Mouse (Mus musculus) hindbrain, embryonic 11.5 days (tissue): ENCODE results near the gene Spata19. TPM values are rescaled to one million over a fixed set of nuclear protein-coding genes. Genes with fewer than 3 reads are reported as not detected.
A peak's percentile ranks its signal among the peaks of the same experiment; 100 is the strongest.

Source experiments
- ATAC-seq: fragments of 200-750 bp; cut with Nextera tagmentation; 2 replicates; pipeline ENCODE4 v1.8.0; 2017; ENCODE audit warnings: mild to moderate bottlenecking, moderate TSS enrichment, moderate library complexity; ENCODE audit not compliant: low FRiP score
- DNase-seq: peaks from one replicate; pipeline ENCODE4 v3.0.0-alpha.2; 2015; ENCODE audit warnings: low spot score
- H3K27ac ChIP-seq: fragments of 300-500 bp; sonication (generic); 2 replicates; pipeline ENCODE4 v1.5.1; 2014; ENCODE audit warnings: mild to moderate bottlenecking, low read depth, low read length
- H3K27me3 ChIP-seq: fragments of 300-500 bp; sonication (generic); 2 replicates; pipeline ENCODE4 v1.6.1; 2014; ENCODE audit warnings: mild to moderate bottlenecking, low read length, moderate library complexity, mixed read lengths; ENCODE audit not compliant: control insufficient read depth, insufficient read depth
- H3K36me3 ChIP-seq: fragments of 300-500 bp; sonication (generic); 2 replicates; pipeline ENCODE4 v1.6.1; 2014; ENCODE audit warnings: mild to moderate bottlenecking, low read length, moderate library complexity, mixed read lengths; ENCODE audit not compliant: control insufficient read depth, insufficient read depth
- H3K4me1 ChIP-seq: fragments of 300-500 bp; sonication (generic); replicated peaks from 2 replicates; pipeline ENCODE4 v1.6.1; 2014; ENCODE audit warnings: low read length, mixed read lengths; ENCODE audit not compliant: control insufficient read depth, insufficient read depth
- H3K4me2 ChIP-seq: fragments of 300-500 bp; sonication (generic); replicated peaks from 2 replicates; pipeline ENCODE4 v1.6.1; 2014; ENCODE audit warnings: mild to moderate bottlenecking, low read depth, low read length
- H3K4me3 ChIP-seq: fragments of 300-500 bp; sonication (generic); 2 replicates; pipeline ENCODE4 v1.5.1; 2014; ENCODE audit warnings: low read depth, low read length
- H3K9ac ChIP-seq: fragments of 300-500 bp; sonication (generic); 2 replicates; pipeline ENCODE4 v1.6.1; 2014; ENCODE audit warnings: low read depth, low read length
- H3K9me3 ChIP-seq: fragments of 300-500 bp; sonication (generic); 2 replicates; pipeline ENCODE4 v1.6.1; 2016; ENCODE audit warnings: low read length; ENCODE audit not compliant: control insufficient read depth
- WGBS: fragments of 180-500 bp; shearing (Covaris S2); extraction: QIAGEN DNeasy Blood & Tissue Kit; methylation state at CpG from one replicate; pipeline ENCODE4 v1.1.7; 2014; 5-methylcytosine and 5-hydroxymethylcytosine counted together
- polyA plus RNA-seq: library from polyadenylated mRNA; unstranded; fragments of >200 nt; fragmentation: Nextera tagmentation; extraction: Ambion mirVana; gene quantifications from 2 replicates; pipeline ENCODE4 v1.2.1, GENCODE M21; 2014

Gene Spata19
- polyA plus RNA-seq, 1 experiment from 2014 or later, result not detected

DNA sequence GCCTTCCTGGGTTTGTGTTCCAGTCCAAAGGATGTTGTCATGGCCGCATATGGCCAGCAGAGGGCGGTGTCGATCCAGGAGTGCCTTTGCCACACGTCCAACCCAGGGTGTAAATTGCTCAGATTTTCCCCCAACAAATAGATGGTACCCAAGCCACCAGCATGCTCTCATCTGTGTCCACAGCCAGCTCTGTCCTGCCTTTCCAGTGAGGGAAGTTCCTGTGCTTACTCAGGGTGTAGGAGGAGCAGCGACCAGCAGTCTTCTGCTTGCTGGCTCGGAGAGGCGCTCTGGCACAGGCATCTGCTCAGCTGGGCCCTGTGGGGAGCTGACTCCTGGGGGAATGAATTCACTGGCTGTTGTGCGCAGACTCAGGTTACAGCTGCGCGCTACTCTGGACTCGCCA is 17.5 kb downstream of the Spata19 start:
- DNase-seq (peak; percentile 92), ATAC-seq (peak; percentile 74)
- no peak overlapping the region for H3K9ac ChIP-seq
- H3K4me3 ChIP-seq, result no peak overlapping the region
- no peaks in the 10 kb centered on the region for H3K9me3 ChIP-seq
- 2% methylated on average over 11 of the region's 11 CpGs for WGBS
- H3K36me3 ChIP-seq, result no peaks in the 10 kb centered on the region
- peak overlapping the region; percentile 31 for H3K4me2 ChIP-seq
- no peaks in the 10 kb centered on the region for H3K27me3 ChIP-seq
- H3K27ac ChIP-seq, result no peak overlapping the region
- H3K4me1 ChIP-seq, result no peaks in the 10 kb centered on the region

DNA sequence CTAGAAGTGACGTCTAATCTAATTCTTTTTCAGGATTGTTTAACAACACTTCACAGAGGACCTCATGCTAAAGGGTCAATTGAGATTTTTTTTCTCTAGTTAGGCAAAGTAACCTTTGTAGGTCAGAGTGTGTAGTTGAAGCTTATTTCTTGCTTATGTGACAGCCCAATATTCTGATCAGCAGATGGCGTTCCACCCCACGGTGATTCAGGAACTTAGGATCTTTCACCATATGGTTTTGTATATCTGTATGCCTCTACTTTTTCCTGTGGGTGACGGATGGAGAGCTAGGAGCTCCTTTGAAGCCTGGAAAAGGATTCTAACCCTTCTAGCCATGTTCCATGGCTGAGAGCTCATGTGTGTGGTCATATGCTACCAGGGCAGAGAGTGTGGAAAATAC is 27.9 kb downstream of the Spata19 start:
- no peak overlapping the region for H3K4me3 ChIP-seq
- H3K36me3 ChIP-seq, result no peaks in the 10 kb centered on the region
- DNase-seq, result no peak
- no peaks in the 10 kb centered on the region for H3K4me1 ChIP-seq
- H3K27me3 ChIP-seq, result no peaks in the 10 kb centered on the region; the same call in 1 of the 2 replicates
- H3K9ac ChIP-seq, result no peak overlapping the region
- H3K27ac ChIP-seq, result no peak overlapping the region
- 71% methylated on average over 4 of the region's 4 CpGs for WGBS
- no peaks in the 10 kb centered on the region for H3K9me3 ChIP-seq
- no peak overlapping the region for H3K4me2 ChIP-seq
- no peak for ATAC-seq

DNA sequence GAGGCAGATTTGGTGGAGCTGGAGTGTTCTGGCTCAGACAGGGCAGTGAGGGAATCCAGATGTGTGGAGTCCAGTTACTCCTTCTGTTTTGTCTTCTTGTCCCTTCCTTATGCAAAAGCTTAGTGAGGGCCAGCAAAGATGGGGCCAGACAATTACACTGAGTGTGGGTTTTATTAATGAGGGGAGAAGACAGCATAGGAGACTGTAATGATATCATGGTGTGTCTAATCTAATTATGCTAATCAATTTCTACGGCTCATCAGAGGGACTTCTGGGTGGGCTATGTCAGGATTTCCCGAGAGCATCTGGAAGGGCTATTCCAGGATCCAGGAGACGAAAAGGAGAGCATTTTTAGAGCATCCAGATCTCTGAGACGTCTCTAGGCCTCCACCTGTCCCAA is 32.0 kb downstream of the Spata19 start:
- H3K27me3 ChIP-seq, result no peaks in the 10 kb centered on the region; the same call in 1 of the 2 replicates
- no peak overlapping the region for H3K9ac ChIP-seq
- H3K27ac ChIP-seq, result no peak overlapping the region
- H3K4me1 ChIP-seq, result no peaks in the 10 kb centered on the region
- no peaks in the 10 kb centered on the region for H3K9me3 ChIP-seq
- H3K36me3 ChIP-seq, result no peaks in the 10 kb centered on the region
- peak; percentile 53 for ATAC-seq
- peak; percentile 11 for DNase-seq
- 35% methylated on average over 4 of the region's 4 CpGs for WGBS
- H3K4me2 ChIP-seq, result no peak overlapping the region
- H3K4me3 ChIP-seq, result no peak overlapping the region

DNA sequence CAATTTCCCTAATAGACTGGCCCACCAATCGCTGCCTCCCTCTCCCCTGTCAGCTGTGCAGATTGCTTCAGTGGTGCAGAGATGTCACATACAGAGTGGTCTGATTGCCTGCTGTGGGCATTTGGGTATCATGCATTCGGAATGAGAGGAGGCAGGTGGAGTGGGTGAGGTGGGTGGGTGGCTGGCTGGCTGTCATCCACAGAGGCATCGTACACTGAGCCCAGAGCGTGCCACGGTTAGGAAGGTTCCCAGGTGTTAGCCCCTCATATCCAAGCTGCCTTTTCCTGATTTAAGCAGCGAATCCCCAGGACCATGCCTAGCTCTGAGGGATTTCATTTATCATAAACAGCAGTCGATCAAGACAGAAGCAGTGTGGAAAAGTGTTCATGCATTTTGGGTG is 36.7 kb downstream of the Spata19 start:
- Histone ChIP-seq H3K4me1 (no peaks in the 10 kb centered on the region), H3K4me2 (no peak overlapping the region), H3K27me3 (no peaks in the 10 kb centered on the region), H3K4me3 (no peak overlapping the region), H3K9ac (no peak overlapping the region), H3K36me3 (no peaks in the 10 kb centered on the region), H3K27ac (no peak overlapping the region), H3K9me3 (no peaks in the 10 kb centered on the region)
- ATAC-seq (no peak), DNase-seq (no peak)
- WGBS, result 90% methylated on average over 7 of the region's 7 CpGs

DNA sequence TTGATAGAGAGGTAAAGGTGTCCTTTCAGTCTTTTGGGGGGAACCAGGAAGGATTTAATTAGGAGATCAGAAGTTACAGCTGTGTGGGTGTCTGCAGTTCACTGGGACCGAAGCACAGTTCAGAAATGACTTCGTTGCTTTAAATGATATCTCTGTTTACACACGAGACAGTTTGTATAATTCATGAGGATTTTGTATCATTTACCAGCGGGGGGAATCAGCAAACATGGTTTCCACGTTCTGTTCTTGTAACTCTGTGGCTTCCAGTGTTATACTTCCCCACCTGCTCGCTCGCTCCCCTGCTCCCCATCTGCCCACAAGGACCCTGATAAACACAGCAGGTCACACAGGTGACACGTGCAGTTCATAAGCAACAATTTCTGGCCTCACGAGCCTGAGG is 39.3 kb downstream of the Spata19 start:
- DNase-seq (no peak), ATAC-seq (no peak)
- no peaks in the 10 kb centered on the region for H3K27me3 ChIP-seq
- H3K27ac ChIP-seq, result no peak overlapping the region
- no peaks in the 10 kb centered on the region for H3K4me1 ChIP-seq
- H3K4me2 ChIP-seq, result no peak overlapping the region
- H3K4me3 ChIP-seq, result no peak overlapping the region
- WGBS, result 78% methylated on average over 9 of the region's 9 CpGs
- no peak overlapping the region for H3K9ac ChIP-seq
- no peaks in the 10 kb centered on the region for H3K36me3 ChIP-seq
- no peaks in the 10 kb centered on the region for H3K9me3 ChIP-seq

DNA sequence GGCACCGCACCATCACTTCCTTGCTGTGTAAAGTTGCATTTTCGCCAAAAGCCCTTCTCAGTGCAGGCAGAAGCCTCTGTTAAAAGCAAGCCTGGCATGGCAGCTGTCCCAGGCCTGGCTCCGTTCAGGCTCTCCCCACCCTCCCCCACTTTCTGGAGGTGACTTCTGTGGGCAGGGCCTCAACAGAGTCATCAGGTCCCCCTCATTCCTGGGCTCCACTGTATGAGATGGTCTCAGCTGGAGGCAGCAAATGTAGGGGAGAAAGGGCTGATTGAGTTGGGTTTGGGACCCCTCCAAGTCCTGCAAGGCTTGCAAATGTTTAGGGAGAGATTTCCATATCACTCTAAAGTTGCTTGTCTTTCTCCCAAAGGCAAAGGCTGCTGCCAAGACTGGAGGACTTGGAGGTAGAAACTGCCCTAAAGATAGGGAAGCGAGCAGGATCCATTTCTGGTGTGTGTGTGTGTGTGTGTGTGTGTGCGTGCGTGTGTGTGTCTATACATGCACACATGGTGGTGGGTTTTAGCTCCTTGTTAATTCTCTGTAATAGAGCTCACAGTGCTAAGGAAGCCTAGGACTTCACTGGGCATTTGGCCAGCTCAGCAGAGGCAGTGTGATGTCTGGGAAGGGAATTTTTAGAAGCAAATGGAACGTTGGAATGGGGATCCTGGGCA is 40.9 kb downstream of the Spata19 start:
- H3K27ac ChIP-seq, result no peak overlapping the region
- H3K36me3 ChIP-seq, result no peaks in the 10 kb centered on the region

DNA sequence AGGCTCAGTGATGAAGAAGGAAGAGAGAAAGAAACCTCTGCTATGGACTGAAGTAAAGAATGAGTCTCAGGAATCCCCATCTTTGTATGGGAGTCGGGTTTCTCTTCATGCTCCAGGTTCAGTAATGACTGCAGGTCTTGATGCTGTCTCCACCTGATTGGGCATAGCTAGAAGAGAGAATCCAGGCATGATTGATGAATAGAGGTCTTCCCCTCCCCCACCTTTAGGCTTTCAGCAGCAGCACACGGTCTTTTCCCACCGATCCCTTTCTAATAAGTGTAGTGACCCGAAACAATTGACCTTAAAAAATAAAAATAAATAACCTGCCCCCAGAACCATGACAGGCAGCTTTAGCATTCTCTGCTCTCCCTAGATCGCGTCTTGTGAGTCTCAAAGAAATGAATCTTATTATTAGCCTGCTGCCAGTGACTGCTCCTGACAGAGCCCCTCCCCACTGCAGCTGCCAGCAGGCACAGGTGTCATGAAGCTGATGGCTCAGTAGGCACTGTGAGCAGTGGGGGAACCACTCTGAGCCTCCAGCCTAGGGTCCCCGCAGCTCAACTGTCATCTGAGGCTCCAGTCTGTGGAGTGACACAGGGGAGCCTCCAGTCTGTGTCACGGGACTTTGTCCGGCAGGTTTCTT is 53.3 kb downstream of the Spata19 start:
- Histone ChIP-seq H3K36me3 (no peaks in the 10 kb centered on the region), H3K9me3 (no peaks in the 10 kb centered on the region), H3K27me3 (no peaks in the 10 kb centered on the region), H3K9ac (no peak overlapping the region), H3K4me2 (0 out of 2 replicates have a peak overlapping the region, but pooled peaks have one; percentile 3), H3K27ac (no peak overlapping the region), H3K4me3 (no peak overlapping the region), H3K4me1 (no peaks in the 10 kb centered on the region)
- 35% methylated on average over 9 of the region's 9 CpGs for WGBS
- ATAC-seq, result peak; percentile 83
- DNase-seq, result peak; percentile 40

More for the DNA sequence above, 40.9 kb downstream of the Spata19 start:
- no peak overlapping the region for H3K9ac ChIP-seq
- no peak overlapping the region for H3K4me2 ChIP-seq
- H3K27me3 ChIP-seq, result no peaks in the 10 kb centered on the region
- ATAC-seq (no peak), DNase-seq (no peak)
- H3K4me1 ChIP-seq, result no peaks in the 10 kb centered on the region
- no peak overlapping the region for H3K4me3 ChIP-seq
- WGBS, result 68% methylated on average over 7 of the region's 7 CpGs
- H3K9me3 ChIP-seq, result no peaks in the 10 kb centered on the region
